Mouse (Mus musculus) heart, adult 2 months (tissue): ENCODE results near the gene Ribc2.

Experiments
- EP300 ChIP-seq: fragments of 200-500 bp; IDR thresholded peaks from 2 replicates; pipeline ENCODE4 v1.6.1; 2011; ENCODE audit warnings: low read depth, low read length, control low read depth; ENCODE audit not compliant: insufficient read depth
- POLR2A ChIP-seq: fragments of 200-500 bp; IDR thresholded peaks from 2 replicates; pipeline ENCODE4 v1.6.1; 2011; ENCODE audit warnings: mild to moderate bottlenecking, low read depth, low read length, control low read depth; ENCODE audit not compliant: insufficient read depth

GRCm38 (mm10) chr15:85131275-85132192 lies at the start of gene Ribc2, which contains the start of gene Smc1b:
- no peak for TF ChIP-seq POLR2A
- no peak for TF ChIP-seq EP300
